In the genomic region with DNA sequence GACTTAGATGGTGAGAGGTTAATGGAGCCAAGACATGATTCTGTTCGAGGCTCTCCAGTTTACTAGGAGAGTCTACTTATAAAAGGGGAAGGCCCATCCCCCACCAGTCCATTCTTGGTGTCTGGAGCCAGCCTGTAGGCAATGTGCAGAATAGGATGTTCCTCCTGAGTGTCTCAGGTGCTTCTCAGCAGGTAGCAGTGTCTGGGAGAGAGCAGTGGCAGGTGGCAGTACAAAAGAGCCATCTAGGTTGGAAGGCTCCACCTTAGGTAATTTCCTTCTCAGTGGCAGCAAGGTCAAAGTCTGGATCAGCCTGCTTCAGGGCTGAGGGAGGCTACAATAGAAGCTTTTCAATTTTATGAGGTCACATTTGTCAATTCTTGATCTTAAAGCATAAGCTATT, we compare ENCODE assay signal across 40 mouse cellular contexts. TPM values are rescaled to one million over a fixed set of nuclear protein-coding genes. Genes with fewer than 3 reads are reported as not detected.
"Had no signal": no experiment of that assay in that cellular context is flagged by ENCODE, and none has a peak within 500 bp of the region (broad histone marks: within the 10 kb centered on the region; RNA-seq: fewer than 3 reads in every experiment).

No protein-coding gene starts in this region.

RNA-seq across cellular contexts. Expression of gene A630010A05Rik, which starts 4.9 kb away (rescaled TPM):
- total RNA-seq: heart, postnatal 10 days; heart, postnatal 14 days; heart, postnatal 25 days; heart, postnatal 36 days; heart, postnatal 4 days; hematopoietic stem cell, adult 5-6 weeks; hindbrain, postnatal 0 days; layer of hippocampus, adult 18-20 months; layer of hippocampus, adult 2 months; layer of hippocampus, adult 8-10 months; layer of hippocampus, postnatal 10 days; layer of hippocampus, postnatal 14 days; layer of hippocampus, postnatal 25 days; layer of hippocampus, postnatal 36 days; left cerebral cortex, adult 18-20 months; left cerebral cortex, adult 2 months; left cerebral cortex, adult 8-10 months had no signal
- polyA plus RNA-seq: heart, embryonic 13.5 days; heart, embryonic 14.5 days; heart, embryonic 15.5 days; heart, embryonic 16.5 days; heart, postnatal 0 days; hindbrain, embryonic 10.5 days; hindbrain, embryonic 11.5 days; hindbrain, embryonic 12.5 days; hindbrain, embryonic 13.5 days; hindbrain, embryonic 14.5 days; hindbrain, embryonic 15.5 days; hindbrain, embryonic 16.5 days; hindbrain, postnatal 0 days; inflammation-experienced regulatory T-cells, adult 6 months; intestine, embryonic 14.5 days; intestine, embryonic 15.5 days; intestine, embryonic 16.5 days; intestine, postnatal 0 days; kidney, adult 2 months; kidney, embryonic 14.5 days; kidney, embryonic 15.5 days; kidney, embryonic 16.5 days; kidney, postnatal 0 days; large intestine, adult 2 months had no signal
